ENCODE assay signal across 24 mouse cellular contexts in genomic region chr11:101698114-101698513, GRCm38 (mm10). TPM values are rescaled to one million over a fixed set of nuclear protein-coding genes. Genes with fewer than 3 reads are reported as not detected.
DNase-seq lines count a peak whose midpoint lies in the region; ATAC-seq and TF ChIP-seq lines count a peak whose summit lies in the region.
"Had no signal": no experiment of that assay in that cellular context is flagged by ENCODE, and none has a peak within 500 bp of the region (broad histone marks: within the 10 kb centered on the region; RNA-seq: fewer than 3 reads in every experiment).

No protein-coding gene starts in this region.

- H3K36me3 ChIP-seq in heart, adult 2 months (ENCODE audit: control insufficient read depth, insufficient read depth, low read length) = no peaks in the 10 kb centered on the region
- no peaks in the 10 kb centered on the region for H3K36me3 ChIP-seq in E14TG2a.4 (ENCODE audit: insufficient read depth, low read length)
- no peaks in the 10 kb centered on the region for H3K36me3 ChIP-seq in forebrain, postnatal 0 days (ENCODE audit: insufficient read depth)
- H3K36me3 ChIP-seq: embryonic facial prominence, embryonic 12.5 days; G1E; hindbrain, embryonic 10.5 days; midbrain, embryonic 15.5 days had no signal

- CTCF ChIA-PET in Patski (lab: Charles Lee) = interaction anchor here (1.1 to 2.3 kb wide), 2 partner anchors 10 to 34 kb away, joined by 3 to 11 read pairs; partner anchors contain the start of gene Dhx8

- no peaks in the 10 kb centered on the region for H3K27me3 ChIP-seq in heart, adult 2 months (ENCODE audit: control insufficient read depth, insufficient read depth, low read length)
- H3K27me3 ChIP-seq in E14TG2a.4 (ENCODE audit: insufficient read depth, low read length) = 0 out of 2 replicates have a peak, but pooled peaks cover 6% of the 10 kb centered on the region
- no peaks in the 10 kb centered on the region for H3K27me3 ChIP-seq in Patski
- H3K27me3 ChIP-seq in forebrain, postnatal 0 days (ENCODE audit: insufficient read depth, low read length) = no peaks in the 10 kb centered on the region
- H3K27me3 ChIP-seq: embryonic facial prominence, embryonic 12.5 days; midbrain, embryonic 15.5 days had no signal

- POLR2A ChIA-PET in Patski (lab: Charles Lee) = interaction anchor here (1.1 kb wide), 1 partner anchor 10 kb away, joined by 6 read pairs; no protein-coding TSS in a partner anchor

- no peak for TF ChIP-seq POLR2A in heart, adult 2 months (IDR thresholded peaks at IDR 0.05; ENCODE audit: insufficient read depth, low read depth, low read length)

- 0 out of 2 replicates have a peak, but pooled peaks have one; percentile 7 for TF ChIP-seq CTCF in heart, adult 2 months (IDR thresholded peaks at IDR 0.05)
- TF ChIP-seq CTCF in E14TG2a.4 (conservative IDR thresholded peaks at IDR 0.05; ENCODE audit: low read length) = peak; percentile 54
- peak; percentile 46 for TF ChIP-seq CTCF in Patski (IDR thresholded peaks at IDR 0.05)
- TF ChIP-seq CTCF in forebrain, postnatal 0 days (IDR thresholded peaks at IDR 0.05; ENCODE audit: low read depth) = 0 out of 2 replicates have a peak, but pooled peaks have one; percentile 9

- in situ Hi-C loops in Patski (cut with MboI; ENCODE audit: low pct_unique_long_range_greater_than_20kb) = no loop called here

- no peak for ATAC-seq in Patski
- no peak for ATAC-seq in forebrain, postnatal 0 days
- ATAC-seq: midbrain, embryonic 15.5 days had no signal

- H3K4me1 ChIP-seq in heart, adult 2 months (ENCODE audit: control insufficient read depth, insufficient read depth, low read length) = peaks cover 13% of the 10 kb centered on the region
- peaks cover 56% of the 10 kb centered on the region for H3K4me1 ChIP-seq in E14TG2a.4 (replicated peaks; ENCODE audit: low read depth, low read length)
- H3K4me1 ChIP-seq in forebrain, postnatal 0 days (ENCODE audit: insufficient read depth) = peaks cover 23% of the 10 kb centered on the region

- no peaks in the 10 kb centered on the region for H3K79me2 ChIP-seq in heart, adult 2 months (replicated peaks; ENCODE audit: control insufficient read depth, insufficient read depth, low read length)

- TF ChIP-seq EP300 in heart, adult 2 months (IDR thresholded peaks at IDR 0.05; ENCODE audit: insufficient read depth, low read depth, low read length) = no peak

- H3K9ac ChIP-seq in heart, adult 2 months (ENCODE audit: low read depth, low read length) = no peak overlapping the region
- no peak overlapping the region for H3K9ac ChIP-seq in forebrain, postnatal 0 days
- H3K9ac ChIP-seq: embryonic facial prominence, embryonic 12.5 days; midbrain, embryonic 15.5 days had no signal

- no peak overlapping the region for H3K27ac ChIP-seq in heart, adult 2 months
- H3K27ac ChIP-seq in forebrain, postnatal 0 days (ENCODE audit: low read depth, low read length) = no peak overlapping the region
- H3K27ac ChIP-seq: embryonic facial prominence, embryonic 12.5 days; left cerebral cortex, adult 2 months; midbrain, embryonic 15.5 days had no signal

- H3K4me3 ChIP-seq in heart, adult 2 months = no peak overlapping the region
- no peak overlapping the region for H3K4me3 ChIP-seq in E14TG2a.4 (replicated peaks; ENCODE audit: low read length)
- no peak overlapping the region for H3K4me3 ChIP-seq in forebrain, postnatal 0 days (ENCODE audit: low read depth, low read length)
- H3K4me3 ChIP-seq: embryonic facial prominence, embryonic 12.5 days; erythroblast, embryonic 14.5 days; hindbrain, embryonic 10.5 days; left cerebral cortex, adult 2 months; midbrain, embryonic 15.5 days; myocyte had no signal

- no peaks in the 10 kb centered on the region for H3K9me3 ChIP-seq in E14TG2a.4 (ENCODE audit: low read length)
- no peaks in the 10 kb centered on the region for H3K9me3 ChIP-seq in forebrain, postnatal 0 days (ENCODE audit: low read length)
- H3K9me3 ChIP-seq: embryonic facial prominence, embryonic 12.5 days; G1E; midbrain, embryonic 15.5 days had no signal

- no peak overlapping the region for H3K4me2 ChIP-seq in forebrain, postnatal 0 days (ENCODE audit: low read depth)
- H3K4me2 ChIP-seq: embryonic facial prominence, embryonic 12.5 days; midbrain, embryonic 15.5 days had no signal

- intact Hi-C loops in heart, adult 2 months (cut with DNase I) = loop anchor here (5.0 kb wide), 1 partner anchor 36 kb away; no protein-coding TSS in a partner anchor
- intact Hi-C loops in heart, postnatal 25 days (cut with DNase I) = loop anchor here (5.0 kb wide), 1 partner anchor 36 kb away; no protein-coding TSS in a partner anchor

- DNase-seq in heart, adult 2 months = no peak
- DNase-seq in heart, postnatal 25 days (ENCODE audit: low spot score) = no peak
- DNase-seq in Patski (ENCODE audit: low read depth, low spot score) = no peak
- DNase-seq in forebrain, postnatal 0 days = no peak
- no peak for DNase-seq in adrenal gland, adult 18-20 months (ENCODE audit: low spot score in 2 of 2)
- no peak for DNase-seq in MN1 (ENCODE audit: low spot score)
- DNase-seq: adrenal gland, adult 8-10 months; cerebellum, postnatal 10 days; gastrocnemius, postnatal 14 days; kidney, adult 18-20 months; kidney, postnatal 14 days; lung, adult 18-20 months; lung, postnatal 36 days; right cerebral cortex, postnatal 14 days; spleen, adult 18-20 months; thymus, adult 18-20 months had no signal

RNA-seq across cellular contexts. Expression of gene Arl4d, which starts 32.8 kb away (rescaled TPM):
- 10 to 100 TPM; 18.9 to 23.5 TPM for total RNA-seq in heart, adult 2 months (2021)
- polyA plus RNA-seq in heart, adult 2 months (2012; rRNA removed) = 23.4 and 27.8 TPM in 2 replicates
- 10 to 100 TPM; 21.6 to 31.0 TPM for total RNA-seq in heart, postnatal 25 days (2021)
- polyA plus RNA-seq in Patski (2021) = 9.7 TPM
- 22.5 and 28.3 TPM in 2 replicates for total RNA-seq in forebrain, postnatal 0 days (2014; rRNA removed)
- 13.4 and 15.7 TPM in 2 replicates for polyA plus RNA-seq in forebrain, postnatal 0 days (2015; fragmentation: Nextera tagmentation; extraction: Ambion mirVana)
- 10 to 100 TPM; 11.6 to 14.3 TPM for total RNA-seq in adrenal gland, adult 18-20 months (2021)

RNA-seq across cellular contexts. Expression of gene Dhx8, which starts 34.6 kb away (rescaled TPM):
- 10 to 100 TPM; 16.0 to 17.1 TPM for total RNA-seq in heart, adult 2 months (2021)
- 7.2 and 10.7 TPM in 2 replicates for polyA plus RNA-seq in heart, adult 2 months (2012; rRNA removed)
- total RNA-seq in heart, postnatal 25 days (2021) = 10 to 100 TPM; 14.2 to 16.4 TPM
- 24.8 TPM for polyA plus RNA-seq in Patski (2021)
- 26.5 and 33.3 TPM in 2 replicates for total RNA-seq in forebrain, postnatal 0 days (2014; rRNA removed)
- 18.8 and 25.0 TPM in 2 replicates for polyA plus RNA-seq in forebrain, postnatal 0 days (2015; fragmentation: Nextera tagmentation; extraction: Ambion mirVana)
- 10 to 100 TPM; 24.2 to 27.7 TPM for total RNA-seq in adrenal gland, adult 18-20 months (2021)
